Mouse (Mus musculus): ENCODE data around the gene Hnrnpa2b1. TPM values are rescaled to one million over a fixed set of nuclear protein-coding genes. Genes with fewer than 3 reads are reported as not detected.
A peak's percentile ranks its signal among the peaks of the same experiment; 100 is the strongest.

Hnrnpa2b1 gene
- polyA plus RNA-seq, 1 experiment, result 20.9 TPM

DNA sequence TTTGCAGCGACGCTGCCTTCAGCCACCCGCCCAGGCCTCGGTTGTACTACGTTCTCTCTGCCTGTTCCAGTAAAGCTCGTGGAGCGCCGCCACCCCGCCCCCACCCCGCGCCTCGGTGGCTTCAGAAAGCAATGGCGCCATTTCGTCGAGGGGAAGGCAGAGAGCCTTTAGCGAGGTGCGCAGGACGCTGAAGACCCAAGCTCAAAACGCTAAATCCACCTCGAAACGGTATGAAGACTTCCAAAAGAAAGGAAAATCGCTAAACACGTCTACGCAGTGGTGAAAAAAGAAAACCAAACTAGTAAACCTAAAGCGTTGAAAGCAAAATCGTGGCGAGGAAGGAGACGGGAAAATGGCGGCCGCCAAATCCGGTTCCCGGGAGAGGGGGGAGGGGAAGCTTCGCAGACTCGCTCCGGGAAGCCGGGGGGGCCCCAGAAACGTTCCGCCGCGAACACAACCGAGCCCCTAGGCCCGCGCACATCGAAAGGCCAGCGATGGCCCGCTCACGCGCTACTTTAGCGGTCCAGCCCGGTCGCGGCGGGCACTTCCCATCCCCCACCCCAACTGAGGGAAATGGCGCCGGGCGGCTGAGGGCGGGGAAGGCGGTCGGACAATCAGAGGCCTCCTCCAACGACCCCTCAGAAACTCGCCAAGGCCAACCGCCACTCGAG, 668 bp downstream of the Hnrnpa2b1 start:
- peak; percentile 67; the same call in 1 of the 2 replicates for TF ChIP-seq POLR2A (IDR thresholded peaks at IDR 0.05; ENCODE audit: low read depth, low read length)
- TF ChIP-seq CTCF (IDR thresholded peaks at IDR 0.05; ENCODE audit: extremely low read depth, insufficient read length, insufficient replicate concordance, low read depth, low read length), result no peak
- H3K27ac ChIP-seq (ENCODE audit: insufficient read depth, low read depth, low read length), result peak overlapping the region; percentile 96
- H3K36me3 ChIP-seq (ENCODE audit: control insufficient read depth, insufficient read depth, low read length), result peaks cover 23% of the 10 kb centered on the region
- no peaks in the 10 kb centered on the region for H3K27me3 ChIP-seq (ENCODE audit: control insufficient read depth, insufficient read depth, low read length)
- peaks cover 2% of the 10 kb centered on the region; the same call in 1 of the 2 replicates for H3K4me1 ChIP-seq (ENCODE audit: control insufficient read depth, insufficient read depth, insufficient read length, low read length)
- peak overlapping the region; percentile 72 for H3K4me3 ChIP-seq (ENCODE audit: low read depth, low read length)
- WGBS, result under 1% methylated on average over 63 of the region's 63 CpGs

DNA sequence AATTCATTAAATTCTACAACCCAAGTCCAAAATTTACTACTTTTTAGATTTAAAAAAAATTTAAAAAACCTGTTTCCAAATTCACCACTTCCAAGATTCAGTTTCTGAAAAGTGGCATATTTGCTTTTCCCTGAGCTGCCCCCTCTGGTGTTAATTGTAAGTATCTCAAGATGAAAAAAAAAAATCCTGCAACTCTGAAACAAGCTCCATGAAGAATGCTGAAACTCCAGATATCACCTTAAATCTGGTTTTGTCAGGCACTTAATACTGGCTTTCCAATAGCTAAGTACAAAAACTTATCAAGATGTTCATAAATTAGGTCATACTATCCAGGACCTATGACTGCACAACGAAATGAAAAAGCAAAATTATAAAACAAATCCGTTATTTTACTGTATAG, 2.0 kb downstream of the Hnrnpa2b1 start:
- peaks cover 34% of the 10 kb centered on the region for H3K36me3 ChIP-seq (ENCODE audit: control insufficient read depth, insufficient read depth, low read length)
- H3K4me1 ChIP-seq (ENCODE audit: control insufficient read depth, insufficient read depth, insufficient read length, low read length), result peaks cover 2% of the 10 kb centered on the region; the same call in 1 of the 2 replicates
- no peak for TF ChIP-seq POLR2A (IDR thresholded peaks at IDR 0.05; ENCODE audit: low read depth, low read length)
- WGBS, result 1% methylated on average over 2 of the region's 2 CpGs
- no peak overlapping the region for H3K4me3 ChIP-seq (ENCODE audit: low read depth, low read length)
- no peak overlapping the region for H3K27ac ChIP-seq (ENCODE audit: insufficient read depth, low read depth, low read length)
- no peaks in the 10 kb centered on the region for H3K27me3 ChIP-seq (ENCODE audit: control insufficient read depth, insufficient read depth, low read length)

DNA sequence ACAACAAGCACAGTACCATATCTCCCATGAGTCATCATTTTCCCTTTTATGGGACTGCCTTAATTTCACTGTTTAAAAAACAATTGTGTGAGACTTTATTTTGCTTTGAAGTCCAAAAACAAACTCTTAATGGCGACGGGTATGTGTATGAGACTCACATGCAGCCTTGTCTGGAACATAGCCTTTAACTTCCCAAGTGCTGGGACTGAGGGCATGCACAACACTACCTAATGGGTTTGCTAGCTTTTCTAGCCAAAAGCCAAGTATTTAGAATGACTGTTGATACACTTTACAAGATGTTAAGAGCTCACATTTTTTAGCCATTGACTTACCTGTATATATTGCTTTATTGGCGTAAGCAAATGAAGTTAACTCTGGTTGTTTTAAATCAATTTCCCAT, 9.3 kb downstream of the Hnrnpa2b1 start:
- TF ChIP-seq CTCF (IDR thresholded peaks at IDR 0.05; ENCODE audit: extremely low read depth, insufficient read length, insufficient replicate concordance, low read depth, low read length) (no peak), POLR2A (IDR thresholded peaks at IDR 0.05; ENCODE audit: low read depth, low read length) (no peak)
- no peak overlapping the region for H3K4me3 ChIP-seq (ENCODE audit: low read depth, low read length)
- 75% methylated on average over 3 of the region's 3 CpGs for WGBS
- H3K27ac ChIP-seq (ENCODE audit: insufficient read depth, low read depth, low read length), result no peak overlapping the region
- peaks cover 48% of the 10 kb centered on the region for H3K36me3 ChIP-seq (ENCODE audit: control insufficient read depth, insufficient read depth, low read length)
- no peaks in the 10 kb centered on the region for H3K4me1 ChIP-seq (ENCODE audit: control insufficient read depth, insufficient read depth, insufficient read length, low read length)
- no peaks in the 10 kb centered on the region for H3K27me3 ChIP-seq (ENCODE audit: control insufficient read depth, insufficient read depth, low read length)

DNA sequence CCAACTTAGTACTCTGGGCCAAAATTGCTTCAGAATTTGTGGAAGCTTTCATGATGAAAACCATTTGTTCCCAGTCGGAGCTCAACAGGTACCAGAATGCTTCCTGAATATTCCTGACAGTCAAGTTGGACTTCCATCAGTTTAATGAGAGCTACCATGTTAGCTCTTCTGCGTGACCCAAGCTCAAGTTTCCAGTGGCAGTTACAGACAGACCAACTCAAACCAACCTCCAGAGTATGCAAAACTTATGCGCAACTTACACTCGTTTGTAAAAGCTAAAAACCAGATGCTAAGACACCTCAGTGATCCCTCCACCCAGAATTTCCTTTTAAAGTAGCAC, 9.7 kb downstream of the Hnrnpa2b1 start:
- no peaks in the 10 kb centered on the region for H3K4me1 ChIP-seq (ENCODE audit: control insufficient read depth, insufficient read depth, insufficient read length, low read length)
- no peak overlapping the region for H3K27ac ChIP-seq (ENCODE audit: insufficient read depth, low read depth, low read length)
- no peak for TF ChIP-seq POLR2A (IDR thresholded peaks at IDR 0.05; ENCODE audit: low read depth, low read length)
- no peak for TF ChIP-seq CTCF (IDR thresholded peaks at IDR 0.05; ENCODE audit: extremely low read depth, insufficient read length, insufficient replicate concordance, low read depth, low read length)
- WGBS, result 80% methylated on average over 4 of the region's 4 CpGs
- no peak overlapping the region for H3K4me3 ChIP-seq (ENCODE audit: low read depth, low read length)
- no peaks in the 10 kb centered on the region for H3K27me3 ChIP-seq (ENCODE audit: control insufficient read depth, insufficient read depth, low read length)
- H3K36me3 ChIP-seq (ENCODE audit: control insufficient read depth, insufficient read depth, low read length), result peaks cover 46% of the 10 kb centered on the region

DNA sequence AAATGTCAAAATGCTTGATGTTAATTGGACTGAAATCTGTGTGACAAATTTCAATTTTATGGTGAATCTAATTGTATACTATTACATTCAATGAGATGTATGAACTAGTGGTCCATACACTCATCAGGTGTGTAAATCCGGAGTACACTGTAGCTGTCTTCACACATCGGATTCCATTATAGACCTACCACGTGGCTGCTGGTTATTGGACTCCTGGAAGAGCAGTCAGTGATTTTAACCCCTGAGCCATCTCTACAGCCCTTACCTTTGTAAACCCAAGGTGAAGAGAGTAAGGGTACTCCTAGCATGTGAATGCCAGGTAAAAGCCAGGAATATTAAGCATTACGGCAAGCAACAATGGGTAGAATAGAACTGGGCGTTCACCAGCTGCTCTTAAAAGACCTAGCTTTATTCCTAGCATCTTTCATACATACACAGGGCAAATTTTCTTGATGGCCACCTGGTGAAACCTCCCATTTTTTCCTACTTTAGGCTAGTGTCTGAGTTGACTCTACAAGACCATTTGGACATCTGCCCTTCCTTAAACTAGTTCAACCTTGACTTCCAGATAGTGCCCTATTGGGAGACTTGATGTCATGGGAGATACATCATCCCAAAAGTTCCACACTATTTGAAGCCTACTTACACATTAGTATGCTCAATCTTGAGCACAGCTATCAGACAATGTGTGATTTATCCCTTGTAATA, 10.2 kb downstream of the Hnrnpa2b1 start:
- Histone ChIP-seq H3K4me3 (ENCODE audit: low read depth, low read length) (no peak overlapping the region), H3K27ac (ENCODE audit: insufficient read depth, low read depth, low read length) (no peak overlapping the region), H3K27me3 (ENCODE audit: control insufficient read depth, insufficient read depth, low read length) (no peaks in the 10 kb centered on the region), H3K4me1 (ENCODE audit: control insufficient read depth, insufficient read depth, insufficient read length, low read length) (no peaks in the 10 kb centered on the region), H3K36me3 (ENCODE audit: control insufficient read depth, insufficient read depth, low read length) (peaks cover 43% of the 10 kb centered on the region)
- TF ChIP-seq POLR2A (IDR thresholded peaks at IDR 0.05; ENCODE audit: low read depth, low read length) (no peak), CTCF (IDR thresholded peaks at IDR 0.05; ENCODE audit: extremely low read depth, insufficient read length, insufficient replicate concordance, low read depth, low read length) (no peak)
- 50% methylated on average over 5 of the region's 5 CpGs for WGBS

DNA sequence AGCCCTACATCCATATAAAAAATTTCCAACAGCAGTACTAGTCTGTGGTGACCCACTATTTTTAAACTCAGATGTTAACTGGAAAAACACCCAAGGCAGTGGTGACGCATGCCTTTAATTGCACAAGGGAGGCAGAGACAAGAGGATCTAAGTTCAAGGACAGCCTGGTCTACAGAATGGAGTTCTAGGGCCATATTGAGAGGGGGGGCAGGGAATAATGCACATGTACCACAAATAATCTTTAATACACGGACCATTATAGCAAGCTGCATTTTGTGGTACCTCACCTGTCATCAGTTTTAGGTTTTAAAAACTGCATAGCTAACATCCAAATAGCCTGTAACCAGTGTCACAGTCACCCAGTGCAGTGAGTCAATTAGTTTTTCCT, 10.8 kb downstream of the Hnrnpa2b1 start:
- Histone ChIP-seq H3K4me1 (ENCODE audit: control insufficient read depth, insufficient read depth, insufficient read length, low read length) (no peaks in the 10 kb centered on the region), H3K27ac (ENCODE audit: insufficient read depth, low read depth, low read length) (no peak overlapping the region), H3K4me3 (ENCODE audit: low read depth, low read length) (no peak overlapping the region), H3K27me3 (ENCODE audit: control insufficient read depth, insufficient read depth, low read length) (no peaks in the 10 kb centered on the region), H3K36me3 (ENCODE audit: control insufficient read depth, insufficient read depth, low read length) (peaks cover 40% of the 10 kb centered on the region)
- TF ChIP-seq POLR2A (IDR thresholded peaks at IDR 0.05; ENCODE audit: low read depth, low read length), result no peak
- no peak for TF ChIP-seq CTCF (IDR thresholded peaks at IDR 0.05; ENCODE audit: extremely low read depth, insufficient read length, insufficient replicate concordance, low read depth, low read length)
- WGBS, result 34% methylated on average over 2 of the region's 2 CpGs

DNA sequence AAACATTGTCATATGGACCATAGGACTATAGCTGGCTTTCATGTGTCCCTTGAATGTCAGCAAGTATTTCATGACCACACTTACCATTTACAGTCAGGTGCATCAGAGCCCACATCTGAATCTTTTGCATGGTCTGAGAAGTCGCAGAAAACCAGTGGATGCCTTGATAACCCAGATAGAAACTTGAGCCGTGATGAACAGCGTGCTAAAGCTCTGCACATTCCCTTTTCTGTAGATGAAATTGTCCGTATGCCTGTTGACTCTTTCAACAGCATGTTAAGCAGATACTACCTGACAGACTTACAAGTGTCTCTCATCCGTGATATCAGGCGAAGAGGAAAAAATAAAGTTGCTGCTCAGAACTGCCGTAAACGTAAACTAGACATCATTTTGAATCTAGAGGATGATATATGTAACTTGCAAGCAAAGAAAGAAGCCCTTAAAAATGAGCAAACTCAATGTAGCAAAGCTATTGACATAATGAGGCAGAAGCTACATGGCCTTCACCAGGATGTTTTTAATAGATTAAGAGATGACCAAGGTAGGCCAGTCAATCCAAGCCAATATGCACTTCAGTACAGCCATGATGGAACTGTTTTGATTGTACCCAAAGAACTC, 11.8 kb downstream of the Hnrnpa2b1 start:
- no peak for TF ChIP-seq POLR2A (IDR thresholded peaks at IDR 0.05; ENCODE audit: low read depth, low read length)
- no peak for TF ChIP-seq CTCF (IDR thresholded peaks at IDR 0.05; ENCODE audit: extremely low read depth, insufficient read length, insufficient replicate concordance, low read depth, low read length)
- no peak overlapping the region for H3K27ac ChIP-seq (ENCODE audit: insufficient read depth, low read depth, low read length)
- no peaks in the 10 kb centered on the region for H3K4me1 ChIP-seq (ENCODE audit: control insufficient read depth, insufficient read depth, insufficient read length, low read length)
- H3K36me3 ChIP-seq (ENCODE audit: control insufficient read depth, insufficient read depth, low read length), result peaks cover 31% of the 10 kb centered on the region
- no peaks in the 10 kb centered on the region for H3K27me3 ChIP-seq (ENCODE audit: control insufficient read depth, insufficient read depth, low read length)
- 66% methylated on average over 8 of the region's 8 CpGs for WGBS
- H3K4me3 ChIP-seq (ENCODE audit: low read depth, low read length), result no peak overlapping the region

Measured in small intestine, adult 2 months (tissue).